Mouse (Mus musculus): ENCODE data around the gene Csrnp3. TPM values are rescaled to one million over a fixed set of nuclear protein-coding genes. Genes with fewer than 3 reads are reported as not detected.

Csrnp3 gene
- polyA plus RNA-seq, 1 experiment from 2014 or later = 7.0 TPM

- H3K4me3 ChIP-seq = no peak overlapping the region
- ATAC-seq (ENCODE audit: insufficient number of reproducible peaks, insufficient read depth, low FRiP score, low TSS enrichment) = no peak
- no peak overlapping the region for H3K4me2 ChIP-seq (replicated peaks)
- H3K27ac ChIP-seq = no peak overlapping the region
- no peaks in the 10 kb centered on the region for H3K27me3 ChIP-seq
- WGBS = 81% methylated on average over 8 of the region's 8 CpGs
- H3K36me3 ChIP-seq = no peaks in the 10 kb centered on the region
- no peaks in the 10 kb centered on the region for H3K9me3 ChIP-seq
- peaks cover 5% of the 10 kb centered on the region; the same call in 1 of the 2 replicates for H3K4me1 ChIP-seq
- H3K9ac ChIP-seq = no peak overlapping the region
Measured at GRCm38 (mm10) chr2:65893241-65893640, 47.7 kb downstream of the Csrnp3 start.

GRCm38 (mm10) chr2:65894299-65894698 is 48.7 kb downstream of the Csrnp3 start:
- H3K4me3 ChIP-seq = no peak overlapping the region
- no peaks in the 10 kb centered on the region for H3K27me3 ChIP-seq
- H3K36me3 ChIP-seq = no peaks in the 10 kb centered on the region
- no peak overlapping the region for H3K9ac ChIP-seq
- no peak overlapping the region for H3K27ac ChIP-seq
- H3K4me2 ChIP-seq (replicated peaks) = no peak overlapping the region
- ATAC-seq (ENCODE audit: insufficient number of reproducible peaks, insufficient read depth, low FRiP score, low TSS enrichment) = no peak
- H3K4me1 ChIP-seq = peaks cover 5% of the 10 kb centered on the region; the same call in 1 of the 2 replicates
- no peaks in the 10 kb centered on the region for H3K9me3 ChIP-seq
- 61% methylated on average over 5 of the region's 5 CpGs for WGBS

DNA sequence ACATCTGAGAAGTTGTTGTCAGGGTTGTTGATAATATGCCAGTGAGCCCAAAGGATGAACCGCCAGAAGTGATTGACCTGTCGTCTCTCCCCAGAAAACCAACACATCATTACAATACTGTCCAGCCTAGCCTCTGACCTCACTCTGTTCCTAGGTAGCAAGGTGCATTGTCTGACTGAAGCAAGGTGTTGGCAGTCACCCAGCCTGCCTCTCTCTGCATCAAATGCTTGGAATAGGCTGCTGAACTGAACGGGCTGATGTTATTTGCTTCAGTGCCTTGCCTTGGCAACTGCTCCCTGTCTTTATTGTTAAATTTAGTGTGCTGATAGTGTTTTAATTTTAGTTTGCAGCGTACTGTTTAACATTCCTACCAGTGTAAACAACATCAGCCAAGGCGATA is 51.0 kb downstream of the Csrnp3 start:
- Histone ChIP-seq H3K9ac (no peak overlapping the region), H3K36me3 (no peaks in the 10 kb centered on the region), H3K27ac (no peak overlapping the region), H3K9me3 (no peaks in the 10 kb centered on the region), H3K4me3 (no peak overlapping the region), H3K4me1 (peaks cover 5% of the 10 kb centered on the region; the same call in 1 of the 2 replicates), H3K27me3 (no peaks in the 10 kb centered on the region), H3K4me2 (replicated peaks) (no peak overlapping the region)
- no peak for ATAC-seq (ENCODE audit: insufficient number of reproducible peaks, insufficient read depth, low FRiP score, low TSS enrichment)
- WGBS = 47% methylated on average over 5 of the region's 5 CpGs

DNA sequence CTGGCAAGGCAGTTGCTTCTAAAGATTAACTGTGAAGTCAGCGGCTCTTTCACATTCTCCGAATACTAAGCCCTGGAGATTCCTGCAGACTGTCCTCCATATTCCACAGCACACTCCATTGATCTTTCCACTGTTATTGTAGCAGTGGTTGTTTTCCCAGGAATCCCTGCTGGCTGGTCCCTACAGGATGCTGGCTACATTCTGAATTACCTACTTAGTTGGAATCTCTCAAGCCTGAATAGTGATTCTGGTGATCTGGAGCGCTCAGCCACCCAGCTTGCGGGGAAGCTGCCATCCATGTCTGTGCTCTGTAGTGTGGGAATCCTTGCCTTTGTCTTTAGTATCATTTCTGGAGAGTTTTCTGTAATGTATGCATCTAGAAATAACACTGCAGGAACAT is 51.5 kb downstream of the Csrnp3 start:
- Histone ChIP-seq H3K4me2 (replicated peaks) (no peak overlapping the region), H3K36me3 (no peaks in the 10 kb centered on the region), H3K9me3 (no peaks in the 10 kb centered on the region), H3K4me3 (no peak overlapping the region), H3K9ac (no peak overlapping the region), H3K27me3 (no peaks in the 10 kb centered on the region), H3K4me1 (peaks cover 2% of the 10 kb centered on the region; the same call in 1 of the 2 replicates), H3K27ac (no peak overlapping the region)
- no peak for ATAC-seq (ENCODE audit: insufficient number of reproducible peaks, insufficient read depth, low FRiP score, low TSS enrichment)
- WGBS = 38% methylated on average over 4 of the region's 4 CpGs

GRCm38 (mm10) chr2:65899478-65899877 is 53.9 kb downstream of the Csrnp3 start:
- Histone ChIP-seq H3K36me3 (no peaks in the 10 kb centered on the region), H3K9me3 (no peaks in the 10 kb centered on the region), H3K4me1 (peaks cover 2% of the 10 kb centered on the region; the same call in 1 of the 2 replicates), H3K27ac (no peak overlapping the region), H3K27me3 (no peaks in the 10 kb centered on the region), H3K9ac (no peak overlapping the region), H3K4me2 (replicated peaks) (no peak overlapping the region), H3K4me3 (no peak overlapping the region)
- 92% methylated on average over 2 of the region's 2 CpGs for WGBS
- ATAC-seq (ENCODE audit: insufficient number of reproducible peaks, insufficient read depth, low FRiP score, low TSS enrichment) = no peak

DNA sequence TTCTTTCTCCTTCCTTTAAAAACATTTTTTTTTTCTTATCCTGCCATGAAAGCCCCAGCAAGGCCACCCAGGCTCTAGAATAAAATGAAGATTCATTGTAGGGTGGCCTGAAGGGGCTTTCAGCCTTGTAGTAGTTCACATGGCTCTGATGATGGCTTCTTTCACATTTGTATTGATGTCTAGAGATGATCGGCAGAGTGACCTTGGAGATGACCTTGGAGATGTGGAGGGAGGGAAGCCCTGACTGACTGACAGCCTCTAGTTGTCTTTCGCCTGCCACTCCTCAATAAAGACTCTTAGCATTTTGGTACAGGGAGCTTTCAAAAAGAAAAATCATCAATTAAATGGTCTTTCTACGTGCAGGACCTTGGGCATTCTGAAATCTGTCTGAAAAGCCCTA is 63.0 kb downstream of the Csrnp3 start:
- ATAC-seq (ENCODE audit: insufficient number of reproducible peaks, insufficient read depth, low FRiP score, low TSS enrichment) = no peak
- H3K4me1 ChIP-seq = no peaks in the 10 kb centered on the region
- H3K9ac ChIP-seq = no peak overlapping the region
- 63% methylated on average over 3 of the region's 3 CpGs for WGBS
- no peak overlapping the region for H3K4me3 ChIP-seq
- no peaks in the 10 kb centered on the region for H3K36me3 ChIP-seq
- H3K9me3 ChIP-seq = no peaks in the 10 kb centered on the region
- no peaks in the 10 kb centered on the region for H3K27me3 ChIP-seq
- no peak overlapping the region for H3K4me2 ChIP-seq (replicated peaks)
- no peak overlapping the region for H3K27ac ChIP-seq

- Histone ChIP-seq H3K4me1 (no peaks in the 10 kb centered on the region), H3K4me3 (no peak overlapping the region), H3K36me3 (no peaks in the 10 kb centered on the region), H3K4me2 (replicated peaks) (no peak overlapping the region), H3K27me3 (no peaks in the 10 kb centered on the region), H3K9me3 (no peaks in the 10 kb centered on the region), H3K9ac (no peak overlapping the region), H3K27ac (no peak overlapping the region)
- WGBS = 25% methylated on average over 13 of the region's 13 CpGs
- ATAC-seq (ENCODE audit: insufficient number of reproducible peaks, insufficient read depth, low FRiP score, low TSS enrichment) = no peak
Measured at GRCm38 (mm10) chr2:65909724-65910521, 64.4 kb downstream of the Csrnp3 start.

- Histone ChIP-seq H3K36me3 (no peaks in the 10 kb centered on the region), H3K27me3 (no peaks in the 10 kb centered on the region), H3K9me3 (no peaks in the 10 kb centered on the region), H3K4me3 (no peak overlapping the region), H3K4me1 (peaks cover 2% of the 10 kb centered on the region; the same call in 1 of the 2 replicates), H3K4me2 (replicated peaks) (no peak overlapping the region), H3K9ac (no peak overlapping the region), H3K27ac (no peak overlapping the region)
- ATAC-seq (ENCODE audit: insufficient number of reproducible peaks, insufficient read depth, low FRiP score, low TSS enrichment) = no peak
- WGBS = 55% methylated on average over 7 of the region's 7 CpGs
Measured at GRCm38 (mm10) chr2:65915994-65916393, 70.4 kb downstream of the Csrnp3 start.

GRCm38 (mm10) chr2:65920651-65921412 is 75.3 kb downstream of the Csrnp3 start:
- Histone ChIP-seq H3K27ac (no peak overlapping the region), H3K4me2 (replicated peaks) (no peak overlapping the region), H3K4me1 (peaks cover 4% of the 10 kb centered on the region; the same call in 1 of the 2 replicates), H3K4me3 (no peak overlapping the region), H3K27me3 (no peaks in the 10 kb centered on the region), H3K9ac (no peak overlapping the region), H3K36me3 (no peaks in the 10 kb centered on the region), H3K9me3 (no peaks in the 10 kb centered on the region)
- no peak for ATAC-seq (ENCODE audit: insufficient number of reproducible peaks, insufficient read depth, low FRiP score, low TSS enrichment)
- 47% methylated on average over 9 of the region's 9 CpGs for WGBS

DNA sequence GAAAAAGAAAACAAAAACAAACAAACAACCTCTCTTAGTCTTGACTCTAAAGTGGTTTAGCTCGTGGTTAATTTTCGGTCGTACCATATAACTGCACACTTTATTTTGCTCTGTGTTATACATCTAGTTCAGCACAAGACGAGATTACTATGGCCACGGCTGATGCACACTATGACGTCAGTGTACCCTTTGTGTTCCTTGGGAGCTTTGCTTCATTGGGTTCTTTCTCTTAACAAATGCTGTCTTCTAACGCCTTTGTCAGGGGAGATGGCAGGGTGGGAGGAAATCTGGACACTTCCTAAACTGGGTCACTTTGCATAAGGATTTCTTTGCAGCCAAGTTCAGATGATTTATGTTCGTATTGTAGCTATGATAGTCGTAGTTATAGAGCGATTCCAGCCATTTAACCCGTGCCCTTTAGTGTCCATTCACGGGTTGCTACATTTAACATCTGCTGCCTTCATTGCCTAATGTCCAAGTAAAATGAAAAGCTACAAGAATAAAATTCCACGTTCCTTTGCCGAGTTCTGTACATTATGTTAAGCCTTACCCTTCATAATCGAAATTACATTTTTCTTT is 79.9 kb downstream of the Csrnp3 start:
- H3K9me3 ChIP-seq = no peaks in the 10 kb centered on the region
- H3K36me3 ChIP-seq = no peaks in the 10 kb centered on the region
- H3K9ac ChIP-seq = no peak overlapping the region
- H3K27me3 ChIP-seq = no peaks in the 10 kb centered on the region
- ATAC-seq (ENCODE audit: insufficient number of reproducible peaks, insufficient read depth, low FRiP score, low TSS enrichment) = no peak
- no peak overlapping the region for H3K4me2 ChIP-seq (replicated peaks)
- H3K4me3 ChIP-seq = no peak overlapping the region
- 88% methylated on average over 15 of the region's 15 CpGs for WGBS
- no peak overlapping the region for H3K27ac ChIP-seq
- H3K4me1 ChIP-seq = peaks cover 4% of the 10 kb centered on the region; the same call in 1 of the 2 replicates

GRCm38 (mm10) chr2:65926935-65927708 is 81.6 kb downstream of the Csrnp3 start:
- Histone ChIP-seq H3K27ac (no peak overlapping the region), H3K27me3 (no peaks in the 10 kb centered on the region), H3K4me1 (no peaks in the 10 kb centered on the region), H3K4me3 (no peak overlapping the region), H3K9ac (no peak overlapping the region), H3K4me2 (replicated peaks) (no peak overlapping the region), H3K9me3 (no peaks in the 10 kb centered on the region), H3K36me3 (no peaks in the 10 kb centered on the region)
- no peak for ATAC-seq (ENCODE audit: insufficient number of reproducible peaks, insufficient read depth, low FRiP score, low TSS enrichment)
- 66% methylated on average over 8 of the region's 8 CpGs for WGBS

All from embryonic facial prominence, embryonic 12.5 days (tissue).